Mouse (Mus musculus): ENCODE measurements around the gene Prkn. TPM values are rescaled to one million over a fixed set of nuclear protein-coding genes. Genes with fewer than 3 reads are reported as not detected.

The Prkn gene
- total RNA-seq, 2 experiments from 2014 or later = 15.2 to 21.4 TPM

DNA sequence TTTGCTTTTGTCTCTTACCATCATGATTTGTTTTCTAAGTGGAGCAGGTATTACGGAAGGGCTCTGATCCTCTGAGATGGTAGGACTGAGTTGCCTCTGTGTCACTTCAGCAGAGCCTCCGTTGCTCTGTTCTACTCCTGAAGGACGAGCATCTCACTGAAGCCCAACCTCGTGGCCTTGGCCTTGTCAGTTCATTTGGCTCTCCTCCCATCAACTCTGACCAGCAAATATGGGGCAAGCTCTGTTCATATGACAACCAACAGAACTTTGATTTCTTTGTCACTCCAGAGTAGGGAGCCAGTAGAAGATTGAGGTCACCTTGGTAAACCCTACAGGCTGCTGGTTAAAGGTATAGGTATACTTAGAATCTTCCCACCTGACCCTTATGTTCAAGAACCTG is 745.3 kb downstream of the Prkn start:
- DNase-seq (ENCODE audit: low spot score in 2 of 2) = no peak
- intact Hi-C loops (cut with DNase I) = no loop called here

DNA sequence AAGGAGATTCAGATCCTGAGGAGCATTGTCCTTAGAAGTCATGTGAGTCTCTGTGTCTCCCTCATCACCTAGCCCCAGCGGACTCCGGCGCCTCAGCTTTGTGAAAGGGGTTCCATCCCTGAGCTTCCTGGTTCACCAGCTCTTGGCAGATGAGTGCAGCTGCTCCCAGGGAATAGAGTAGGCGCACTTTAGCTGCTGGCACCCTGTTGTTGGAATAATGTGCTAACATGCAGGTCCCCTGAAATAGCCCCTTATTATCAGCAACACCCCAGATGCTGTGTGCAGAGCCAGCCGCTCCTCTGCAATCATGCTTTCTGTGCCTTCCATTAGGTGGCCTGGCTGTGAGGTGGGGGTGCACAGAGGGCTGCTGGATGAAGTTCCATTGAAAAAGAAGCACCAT is 767.7 kb downstream of the Prkn start:
- DNase-seq (ENCODE audit: low spot score in 2 of 2) = no peak
- intact Hi-C loops (cut with DNase I) = no loop called here

DNA sequence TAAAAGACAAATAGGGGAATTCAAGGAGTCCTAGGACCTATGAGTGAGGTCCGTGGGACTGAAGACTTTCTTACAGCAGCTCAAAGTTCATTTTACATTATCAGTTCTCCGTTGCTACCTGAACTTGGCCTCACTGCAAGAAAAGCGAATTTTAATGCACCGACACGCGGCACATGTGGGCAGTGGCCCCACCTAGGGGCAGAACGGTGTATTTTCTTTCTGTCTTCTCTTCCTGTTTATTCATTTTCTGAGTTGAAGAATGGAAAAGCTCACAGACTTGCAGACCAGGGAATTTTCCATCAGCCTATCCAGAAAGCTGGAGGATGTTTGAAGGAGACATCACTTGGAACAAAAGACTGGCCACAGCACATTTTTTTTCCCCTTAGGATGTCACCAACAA is 771.3 kb downstream of the Prkn start:
- intact Hi-C loops (cut with DNase I) = loop anchor here (5.0 to 10.0 kb wide), 4 partner anchors 257 to 1297 kb away; partner anchors contain the start of gene Qk
- DNase-seq (ENCODE audit: low spot score in 2 of 2) = peak; percentile 66 to 87

DNA sequence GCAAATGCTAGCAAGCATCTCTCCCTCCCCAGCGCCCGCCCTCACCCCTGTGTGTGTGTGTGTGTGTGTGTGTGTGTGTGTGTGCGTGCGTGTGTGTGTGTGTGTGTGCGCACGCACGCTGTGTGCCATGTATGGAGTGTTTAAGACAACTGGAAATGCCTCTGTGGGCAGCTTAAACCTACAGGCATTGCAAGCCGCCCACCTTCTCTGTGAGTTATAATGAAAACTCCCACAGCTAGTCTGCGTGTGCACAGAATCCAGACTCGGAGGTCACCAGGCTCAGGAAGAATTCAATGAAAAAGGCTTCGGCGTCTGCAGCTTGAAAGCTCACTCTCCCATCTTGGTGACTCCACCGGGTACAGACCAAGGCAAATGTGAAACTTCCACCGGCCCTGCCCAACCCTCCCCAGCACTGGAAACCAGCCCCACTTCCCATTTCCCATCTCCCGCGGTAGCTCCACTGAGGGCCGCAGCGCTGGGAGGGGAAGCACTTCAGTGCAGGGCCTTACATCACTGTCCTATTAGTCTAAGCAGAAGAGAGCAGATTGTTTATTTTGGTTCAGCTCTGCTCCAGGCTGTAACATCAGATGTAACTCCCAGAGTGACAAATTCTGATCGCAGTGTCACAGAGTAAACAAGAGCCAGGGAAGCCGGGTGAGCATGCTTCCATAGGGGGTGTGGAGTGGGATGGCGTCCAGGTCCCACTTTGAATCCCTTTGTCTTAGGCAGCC is 772.8 kb downstream of the Prkn start:
- intact Hi-C loops (cut with DNase I) = loop anchor here (5.0 to 10.0 kb wide), 4 partner anchors 258 to 1298 kb away; partner anchors contain the start of gene Qk
- peak in 1 of 2 experiments; percentile 62 for DNase-seq (ENCODE audit: low spot score in 2 of 2)

DNA sequence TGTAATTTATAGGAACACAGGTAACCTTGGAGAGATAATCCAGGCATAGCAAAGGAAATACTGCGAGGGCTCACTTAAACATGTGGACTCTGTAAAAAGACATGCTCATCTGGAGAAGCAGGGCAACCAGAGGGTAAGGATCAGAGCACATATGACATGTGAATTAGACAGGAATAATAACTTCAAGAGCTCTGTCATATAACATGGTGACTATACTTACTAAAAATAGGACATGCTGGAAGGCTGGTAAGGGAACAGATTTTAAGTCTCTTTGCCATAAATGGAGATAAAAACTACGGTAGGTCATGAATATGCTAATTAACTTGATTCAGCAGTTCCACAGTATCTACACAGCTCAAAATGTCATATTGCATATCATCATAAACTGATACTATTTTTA is 777.4 kb downstream of the Prkn start:
- DNase-seq (ENCODE audit: low spot score in 2 of 2) = no peak
- intact Hi-C loops (cut with DNase I) = loop anchor here (5.0 to 10.0 kb wide), 3 partner anchors 263 to 1303 kb away; partner anchors contain the start of gene Qk

DNA sequence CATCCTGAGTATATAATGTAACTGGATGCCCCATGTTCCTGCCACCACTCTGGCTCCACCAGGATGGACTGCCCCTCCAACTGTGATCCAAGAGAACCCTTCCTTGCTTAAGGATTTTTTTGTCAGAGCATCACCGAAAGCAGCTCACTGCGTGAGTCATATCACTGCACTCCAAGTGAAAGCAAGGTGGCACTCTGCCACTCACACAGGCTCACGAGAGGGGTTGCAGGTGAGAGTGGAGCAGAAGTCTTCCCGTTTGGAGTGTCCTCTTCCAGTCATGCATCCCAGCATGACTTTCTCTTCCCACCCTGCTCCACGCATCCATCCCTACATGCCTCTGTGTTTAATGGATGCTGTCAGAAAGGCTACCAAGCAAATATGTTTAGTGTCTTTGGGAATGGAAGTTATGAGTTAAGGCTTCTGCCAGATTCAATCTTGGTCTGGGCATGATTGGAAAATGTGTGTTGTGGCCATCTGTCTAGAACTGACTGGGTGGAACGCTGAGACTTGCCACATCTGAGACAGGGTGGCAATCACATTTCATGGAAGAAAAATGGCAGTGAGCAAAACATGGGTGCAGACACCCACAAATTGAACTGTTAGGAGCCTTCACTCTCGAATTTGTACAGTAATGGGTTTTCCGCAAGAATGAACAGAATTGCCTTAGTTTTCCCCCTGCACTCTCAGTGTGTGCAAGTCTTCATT is 778.9 kb downstream of the Prkn start:
- intact Hi-C loops (cut with DNase I) = loop anchor here (1.0 to 10.0 kb wide), 7 partner anchors 60 to 1304 kb away; partner anchors contain the start of gene Qk
- peak in 1 of 2 experiments; percentile 80 for DNase-seq (ENCODE audit: low spot score in 2 of 2)

DNA sequence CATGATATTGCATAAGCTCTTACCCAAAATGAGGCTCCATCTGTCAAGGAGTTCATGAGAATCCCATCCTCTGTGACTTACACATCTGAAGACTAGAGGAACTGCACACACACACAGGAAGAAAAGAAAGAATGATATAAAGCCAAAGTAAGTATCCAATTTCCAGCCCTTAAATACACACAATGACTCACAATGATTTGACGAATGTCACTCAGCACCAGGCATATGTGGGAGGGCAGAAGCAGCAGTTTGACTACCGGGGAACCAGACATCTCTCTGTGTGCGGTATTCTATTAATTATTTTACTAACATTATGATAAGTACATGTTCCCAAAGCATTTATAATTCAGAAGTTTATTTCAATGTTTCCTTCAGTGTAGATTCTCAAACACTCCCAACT is 780.6 kb downstream of the Prkn start:
- DNase-seq (ENCODE audit: low spot score in 2 of 2) = peak in 1 of 2 experiments; percentile 40
- intact Hi-C loops (cut with DNase I) = no loop called here

DNA sequence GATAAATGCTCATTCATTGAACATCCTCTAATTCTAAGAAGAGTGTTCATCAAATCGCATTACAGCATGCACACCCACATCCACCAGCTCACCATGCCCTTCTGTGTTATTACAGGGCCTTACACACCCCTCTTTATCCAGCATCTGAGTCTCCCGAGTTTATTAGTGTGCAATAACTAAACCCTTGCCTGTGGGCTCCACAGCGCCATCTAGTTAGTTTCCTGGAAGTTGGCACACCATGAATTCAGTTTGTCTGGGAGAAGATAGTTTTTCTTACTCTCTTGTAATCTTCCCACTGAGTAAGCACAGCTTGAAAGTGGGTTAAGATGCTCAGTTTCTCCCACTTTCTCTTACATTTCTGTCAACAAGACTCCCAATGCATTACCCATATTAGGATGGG is 781.3 kb downstream of the Prkn start:
- DNase-seq (ENCODE audit: low spot score in 2 of 2) = peak in 1 of 2 experiments; percentile 51
- intact Hi-C loops (cut with DNase I) = no loop called here

DNA sequence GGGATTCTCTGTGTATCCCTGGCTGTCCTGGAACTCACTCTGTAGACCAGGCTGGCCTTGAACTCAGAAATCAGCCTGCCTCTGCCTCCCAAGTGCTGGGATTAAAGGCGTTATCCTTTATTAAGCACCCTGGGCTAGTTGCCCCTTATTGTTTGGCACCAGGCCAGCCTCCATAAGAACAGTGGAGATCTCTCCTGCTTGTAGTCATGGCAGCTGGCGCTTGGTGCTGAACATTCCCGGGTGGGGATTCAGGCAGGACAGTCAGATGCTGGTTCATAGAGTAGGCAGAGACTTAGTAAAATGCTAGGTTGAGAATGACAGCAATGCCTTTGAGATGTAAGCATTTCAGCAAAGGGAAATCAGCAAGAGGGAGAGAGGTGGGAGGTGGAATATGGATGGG is 786.1 kb downstream of the Prkn start:
- intact Hi-C loops (cut with DNase I) = no loop called here
- DNase-seq (ENCODE audit: low spot score in 2 of 2) = no peak

DNA sequence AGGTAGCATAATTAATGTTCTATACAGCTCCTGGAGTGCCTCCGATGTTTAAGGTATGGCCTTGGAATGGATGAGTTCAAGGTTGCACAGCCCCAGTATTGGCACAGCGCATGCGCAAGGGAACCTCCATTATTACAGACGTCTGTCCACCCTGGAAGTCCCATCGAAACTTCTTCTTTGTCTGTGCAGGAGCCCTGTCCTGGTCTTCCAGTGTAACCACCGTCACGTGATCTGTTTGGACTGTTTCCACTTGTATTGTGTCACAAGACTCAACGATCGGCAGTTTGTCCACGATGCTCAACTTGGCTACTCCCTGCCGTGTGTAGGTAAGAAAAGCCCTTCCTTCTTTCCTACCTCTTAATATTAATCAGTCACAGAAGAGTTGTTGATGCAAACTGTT is 794.9 kb downstream of the Prkn start:
- DNase-seq (ENCODE audit: low spot score in 2 of 2) = no peak
- intact Hi-C loops (cut with DNase I) = no loop called here

DNA sequence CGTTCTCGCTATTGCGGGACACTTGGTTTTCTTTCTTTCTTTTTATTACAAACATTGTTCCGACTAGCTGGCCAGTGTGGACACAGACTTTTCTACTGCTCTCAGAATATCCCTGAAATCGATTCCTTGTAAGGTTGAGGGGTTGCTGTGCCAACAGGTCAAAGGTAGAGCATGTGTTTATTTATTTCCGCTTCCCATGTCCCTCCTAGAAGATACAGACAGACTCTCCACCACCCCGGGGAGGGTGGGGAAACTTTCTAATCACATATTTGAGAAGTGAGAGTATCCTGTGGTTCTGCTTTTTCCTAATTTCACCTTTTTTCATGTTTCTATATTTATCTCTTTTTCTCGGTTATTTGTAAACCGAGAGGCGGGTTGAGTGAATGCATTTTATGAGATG is 797.5 kb downstream of the Prkn start:
- no peak for DNase-seq (ENCODE audit: low spot score in 2 of 2)
- intact Hi-C loops (cut with DNase I) = no loop called here

DNA sequence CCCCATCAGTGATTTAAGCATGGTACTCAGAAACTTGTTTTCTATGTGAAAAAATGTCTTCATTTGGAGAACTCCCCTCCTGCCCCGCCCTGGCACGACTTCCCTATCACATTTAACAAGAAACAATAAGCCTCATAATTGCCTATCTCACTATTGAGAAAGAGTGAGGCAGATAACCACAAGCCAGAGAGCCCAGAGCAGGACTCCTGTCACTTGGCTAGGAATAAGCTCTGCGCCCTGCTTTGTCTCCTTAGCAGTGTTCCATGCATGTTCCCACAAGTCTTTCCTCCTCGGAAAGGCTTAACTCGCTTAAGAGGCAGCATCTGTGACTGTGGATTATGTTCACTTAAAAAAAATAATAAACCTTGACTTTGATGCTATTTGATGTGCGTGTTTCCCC is 798.3 kb downstream of the Prkn start:
- DNase-seq (ENCODE audit: low spot score in 2 of 2) = no peak
- intact Hi-C loops (cut with DNase I) = no loop called here

DNA sequence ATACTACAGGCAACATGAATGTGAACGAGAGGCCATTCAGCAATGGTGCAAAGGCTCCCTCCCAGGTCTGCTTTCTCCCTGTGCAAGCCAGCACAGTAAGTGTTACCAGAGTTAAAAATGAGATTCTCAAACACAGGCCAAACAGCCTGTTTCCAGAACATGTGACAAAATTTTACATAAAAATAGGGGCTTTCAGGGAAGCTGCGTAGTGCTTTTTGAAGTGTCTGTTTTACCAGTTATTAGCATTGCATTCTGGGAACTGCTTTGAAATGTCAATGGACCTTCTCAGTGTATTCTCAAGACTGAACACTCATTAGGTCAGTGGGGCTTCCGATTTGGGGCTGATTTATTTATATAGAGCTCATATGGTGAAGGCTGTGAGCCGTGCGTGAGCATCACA is 799.6 kb downstream of the Prkn start:
- no peak for DNase-seq (ENCODE audit: low spot score in 2 of 2)
- intact Hi-C loops (cut with DNase I) = no loop called here

DNA sequence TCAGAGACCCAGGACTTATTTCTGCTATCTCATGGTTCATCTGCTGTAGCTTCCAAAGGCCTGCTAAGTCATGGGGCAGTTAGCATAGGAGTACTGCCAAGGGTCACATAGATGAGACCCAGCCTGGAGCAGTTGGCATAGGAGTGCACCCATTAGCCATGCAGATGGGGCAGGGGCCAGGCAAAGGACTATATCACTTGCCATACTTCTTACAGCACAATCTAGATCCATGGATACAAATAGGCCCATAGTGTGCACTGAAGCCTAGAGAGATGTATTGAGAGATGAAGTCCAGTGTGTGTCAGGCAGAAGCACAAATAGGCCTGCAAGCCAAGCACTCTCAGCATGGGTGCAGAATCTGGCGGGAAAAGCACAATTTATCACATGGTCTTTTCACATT is 802.1 kb downstream of the Prkn start:
- no peak for DNase-seq (ENCODE audit: low spot score in 2 of 2)
- intact Hi-C loops (cut with DNase I) = no loop called here

DNA sequence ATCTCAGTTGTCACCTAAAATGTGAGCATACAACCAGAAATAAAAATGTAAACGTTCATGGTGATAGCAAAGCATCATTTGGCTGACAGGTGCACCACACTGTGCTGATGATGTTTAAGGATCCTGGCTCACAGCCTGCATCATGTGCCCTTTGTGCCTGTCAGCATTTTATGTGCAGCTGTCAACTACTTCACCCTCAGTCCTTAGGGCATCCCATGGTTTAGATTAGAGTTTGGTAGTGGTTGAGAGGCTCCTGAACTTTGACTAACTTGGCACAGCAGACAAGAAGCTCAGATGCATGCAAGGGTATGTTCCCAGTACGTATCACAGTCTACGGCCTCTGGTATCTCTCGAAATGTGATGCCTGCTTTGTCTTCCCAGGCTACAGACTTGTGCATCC is 803.8 kb downstream of the Prkn start:
- DNase-seq (ENCODE audit: low spot score in 2 of 2) = no peak
- intact Hi-C loops (cut with DNase I) = no loop called here

DNA sequence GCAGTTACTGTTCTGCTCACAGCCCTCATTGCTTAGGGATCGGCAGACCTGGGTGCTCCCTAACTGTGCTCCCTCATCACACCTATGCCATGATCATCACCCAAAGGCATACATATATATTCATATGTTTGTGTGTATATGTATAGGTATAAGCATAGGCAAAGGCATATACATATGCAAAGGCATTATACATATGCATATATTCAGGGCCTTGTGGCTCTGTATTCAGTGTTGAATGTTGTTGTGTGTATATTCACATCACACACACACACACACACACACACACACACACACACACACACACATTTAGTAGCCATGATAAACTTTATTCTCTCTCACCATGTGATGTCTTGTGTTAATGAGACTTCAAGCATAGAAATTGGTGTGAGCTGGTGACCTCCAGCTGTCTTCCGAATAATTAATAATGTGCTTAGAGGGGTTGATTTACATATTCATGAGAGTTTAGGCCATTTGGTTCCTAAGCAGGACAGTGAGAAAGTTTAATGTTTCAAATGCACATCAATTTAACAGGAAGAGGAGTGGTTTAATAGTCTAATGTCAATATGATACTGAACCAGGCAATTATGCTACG is 804.8 kb downstream of the Prkn start:
- DNase-seq (ENCODE audit: low spot score in 2 of 2) = no peak
- intact Hi-C loops (cut with DNase I) = no loop called here

DNA sequence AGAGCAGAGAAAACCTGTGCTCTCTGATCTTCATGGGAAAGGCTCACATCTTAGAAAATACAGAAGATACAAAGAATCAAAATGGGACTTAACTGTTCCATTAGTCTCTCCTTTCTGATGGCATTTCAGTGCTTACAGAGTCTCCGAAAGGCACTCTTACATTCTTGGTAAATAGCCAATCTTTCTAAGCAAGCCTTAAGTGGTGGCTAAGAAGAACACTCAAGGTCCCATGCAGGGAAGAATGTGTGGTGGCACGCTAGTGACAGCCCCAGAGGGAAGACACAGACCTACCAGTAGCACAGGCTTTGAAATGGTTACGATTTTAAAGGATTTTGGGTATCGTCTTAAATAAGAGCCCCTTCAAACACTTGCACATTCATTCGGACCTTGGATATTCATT is 816.2 kb downstream of the Prkn start:
- no peak for DNase-seq (ENCODE audit: low spot score in 2 of 2)

DNA sequence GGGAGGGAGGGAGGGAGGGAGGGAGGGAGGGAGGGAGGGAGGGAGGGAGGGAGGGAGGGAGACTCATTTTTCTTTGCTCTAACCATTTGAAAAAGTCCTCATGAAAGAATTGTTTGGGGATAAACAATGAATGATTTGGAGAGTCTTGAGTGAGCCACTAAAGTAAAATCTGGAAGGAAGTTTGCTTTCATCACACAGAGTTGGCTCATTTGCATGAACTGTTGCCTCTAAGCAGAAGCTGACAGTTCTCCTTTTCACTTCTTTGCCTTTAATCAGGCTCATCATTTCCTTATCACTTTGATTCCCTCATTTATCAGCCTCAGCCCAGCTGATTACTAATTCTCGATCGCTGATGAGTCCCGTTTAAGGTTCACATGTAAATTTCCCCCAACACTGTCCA is 816.7 kb downstream of the Prkn start:
- no peak for DNase-seq (ENCODE audit: low spot score in 2 of 2)
- intact Hi-C loops (cut with DNase I) = no loop called here

More for the DNA sequence above, 816.2 kb downstream of the Prkn start:
- intact Hi-C loops (cut with DNase I) = no loop called here

DNA sequence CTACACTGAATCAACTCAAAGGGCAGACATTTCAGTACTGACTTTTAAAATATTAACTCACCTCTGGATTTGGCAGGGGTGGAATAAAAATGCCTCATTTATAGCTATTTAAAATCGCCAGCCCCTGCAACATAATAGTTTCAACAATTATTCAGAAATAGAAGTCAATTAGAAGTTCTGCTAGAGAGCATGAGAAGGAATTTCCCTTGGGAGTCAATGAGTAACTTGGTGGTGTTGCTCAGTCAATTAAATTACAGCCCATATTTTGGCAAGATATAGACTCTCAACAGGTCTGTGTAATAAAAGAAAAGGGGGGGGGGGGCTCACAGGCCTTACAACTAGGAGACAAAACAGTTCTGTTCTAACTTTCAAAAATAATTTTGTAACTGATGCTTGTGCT is 821.7 kb downstream of the Prkn start:
- intact Hi-C loops (cut with DNase I) = no loop called here
- DNase-seq (ENCODE audit: low spot score in 2 of 2) = no peak

DNA sequence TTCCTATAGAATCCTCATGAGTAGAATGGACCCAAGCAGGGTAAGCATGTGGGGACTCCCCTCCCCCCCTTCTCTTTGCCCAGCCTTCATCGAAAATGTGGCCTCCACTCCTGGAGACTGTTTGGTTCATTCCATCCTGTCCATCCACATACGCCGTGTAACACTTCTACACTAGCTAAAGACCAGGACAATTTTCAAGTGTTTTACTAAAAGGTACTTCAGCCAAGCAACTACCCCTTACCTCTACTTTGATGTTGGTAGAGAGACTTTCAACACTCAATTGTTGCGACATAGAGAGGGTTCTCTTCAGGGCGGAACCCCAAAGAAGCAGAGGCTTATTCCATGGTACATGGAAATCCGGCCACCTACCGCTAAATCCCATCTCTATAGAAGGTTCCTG is 823.3 kb downstream of the Prkn start:
- DNase-seq (ENCODE audit: low spot score in 2 of 2) = no peak
- intact Hi-C loops (cut with DNase I) = no loop called here
